Mouse (Mus musculus) kidney, postnatal 0 days (tissue): ENCODE measurements around the gene BC004004. TPM values are rescaled to one million over a fixed set of nuclear protein-coding genes. Genes with fewer than 3 reads are reported as not detected.

Experiments
- ATAC-seq: fragments of 200-750 bp; cut with Nextera tagmentation; replicated peaks from 2 replicates; pipeline ENCODE4 v1.8.0; 2017; ENCODE audit warnings: low read depth, moderate number of reproducible peaks, moderate TSS enrichment, moderate library complexity; ENCODE audit not compliant: low FRiP score
- DNase-seq: peaks from one replicate; pipeline ENCODE4 v3.0.0-alpha.2; 2016; ENCODE audit warnings: low spot score
- H3K27ac ChIP-seq: fragments of 300-500 bp; sonication (generic); 2 replicates; pipeline ENCODE4 v1.5.1; 2014; ENCODE audit warnings: mild to moderate bottlenecking
- H3K27me3 ChIP-seq: fragments of 300-500 bp; sonication (generic); 2 replicates; pipeline ENCODE4 v1.6.1; 2014; ENCODE audit warnings: low read length, mixed read lengths; ENCODE audit not compliant: insufficient read depth
- H3K36me3 ChIP-seq: fragments of 300-500 bp; sonication (generic); 2 replicates; pipeline ENCODE4 v1.6.1; 2014; ENCODE audit warnings: low read length, mixed read lengths; ENCODE audit not compliant: insufficient read depth
- H3K4me1 ChIP-seq: fragments of 300-500 bp; sonication (generic); replicated peaks from 2 replicates; pipeline ENCODE4 v1.6.1; 2014; ENCODE audit warnings: antibody characterized with exemption, low read length, mixed read lengths; ENCODE audit not compliant: insufficient read depth
- H3K4me2 ChIP-seq: fragments of 300-500 bp; sonication (generic); 2 replicates; pipeline ENCODE4 v1.6.1; 2014; ENCODE audit warnings: mild to moderate bottlenecking, low read length, moderate library complexity, mixed read lengths
- H3K4me3 ChIP-seq: fragments of 300-500 bp; sonication (generic); replicated peaks from 2 replicates; pipeline ENCODE4 v1.5.1; 2014; ENCODE audit warnings: low read depth, low read length
- H3K9ac ChIP-seq: fragments of 300-500 bp; sonication (generic); 2 replicates; pipeline ENCODE4 v1.6.1; 2014; ENCODE audit warnings: low read depth, low read length
- H3K9me3 ChIP-seq: fragments of 300-500 bp; sonication (generic); replicated peaks from 2 replicates; pipeline ENCODE4 v1.6.1; 2016; ENCODE audit warnings: low read length, inconsistent platforms, mixed read lengths
- CTCF ChIP-seq: IDR thresholded peaks from 2 replicates; pipeline ENCODE4 v1.5.1; 2016; ENCODE audit warnings: antibody characterized with exemption, low read depth, mild to moderate bottlenecking, moderate library complexity
- WGBS: fragments of 180-500 bp; shearing (Covaris S2); extraction: QIAGEN DNeasy Blood & Tissue Kit; methylation state at CpG from one replicate; pipeline ENCODE4 v1.1.7; 2014; 5-methylcytosine and 5-hydroxymethylcytosine counted together
- polyA plus RNA-seq: library from polyadenylated mRNA; unstranded; fragments of >200 nt; fragmentation: Nextera tagmentation; extraction: Ambion mirVana; gene quantifications from 2 replicates; pipeline ENCODE4 v1.2.1, GENCODE M21; 2015

BC004004 gene
- polyA plus RNA-seq, 1 experiment from 2014 or later = 131 TPM

DNA sequence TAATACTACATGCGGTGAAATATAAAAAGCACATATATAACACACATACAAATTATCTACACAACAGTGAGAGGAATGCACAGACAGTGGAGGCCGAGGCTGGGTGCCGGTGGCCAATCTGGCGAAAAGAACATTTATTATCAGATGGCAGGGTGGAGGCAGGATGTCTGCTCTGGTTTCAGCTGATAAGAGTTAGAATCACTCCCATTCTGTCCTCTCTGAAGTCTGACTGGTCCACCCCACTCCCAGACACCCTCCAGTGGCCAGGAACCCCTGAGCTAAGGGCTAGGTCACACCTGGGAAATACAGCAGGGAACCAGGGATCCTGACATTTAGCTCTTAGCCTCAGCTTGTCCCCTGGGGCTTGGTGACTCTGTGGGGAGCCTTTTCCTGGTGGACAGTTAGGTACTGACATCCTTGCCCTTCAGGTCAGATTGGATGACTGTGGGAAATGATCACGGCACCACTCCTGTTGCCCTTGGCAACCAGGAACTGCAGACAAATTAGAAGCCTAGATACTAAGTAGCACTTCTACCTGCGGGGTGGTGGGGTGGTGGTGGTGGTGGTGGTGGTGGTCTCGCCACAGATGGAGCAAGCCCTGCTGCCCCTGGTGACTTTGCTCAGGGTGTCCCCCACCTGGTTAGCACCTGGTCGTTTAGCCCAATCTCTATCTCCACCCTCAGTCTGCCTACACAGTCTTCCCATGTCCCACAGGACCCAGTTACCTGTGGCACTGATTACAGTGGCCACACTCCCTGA, 51.5 kb downstream of the BC004004 start:
- no peak overlapping the region for H3K4me2 ChIP-seq
- WGBS = 48% methylated on average over 8 of the region's 8 CpGs
- H3K9me3 ChIP-seq = no peaks in the 10 kb centered on the region
- no peaks in the 10 kb centered on the region for H3K27me3 ChIP-seq
- no peak overlapping the region for H3K9ac ChIP-seq
- H3K27ac ChIP-seq = no peak overlapping the region
- no peak for ATAC-seq
- no peaks in the 10 kb centered on the region for H3K36me3 ChIP-seq
- no peak for TF ChIP-seq CTCF
- no peak for DNase-seq
- H3K4me1 ChIP-seq = 0 out of 2 replicates have a peak, but pooled peaks cover 2% of the 10 kb centered on the region
- H3K4me3 ChIP-seq = no peak overlapping the region

- no peaks in the 10 kb centered on the region for H3K36me3 ChIP-seq
- DNase-seq (no peak), ATAC-seq (no peak; the same call in 1 of the 2 replicates)
- no peak for TF ChIP-seq CTCF
- H3K4me3 ChIP-seq = no peak overlapping the region
- no peak overlapping the region; the same call in 1 of the 2 replicates for H3K4me2 ChIP-seq
- H3K4me1 ChIP-seq = peaks cover 4% of the 10 kb centered on the region; the same call in 1 of the 2 replicates
- H3K27ac ChIP-seq = no peak overlapping the region
- H3K9me3 ChIP-seq = no peaks in the 10 kb centered on the region
- H3K9ac ChIP-seq = no peak overlapping the region
- H3K27me3 ChIP-seq = no peaks in the 10 kb centered on the region
- 40% methylated on average over 41 of the region's 41 CpGs for WGBS
These were observed 53.4 kb downstream of the BC004004 start for GRCm38 (mm10) chr17:29321765-29322602.

GRCm38 (mm10) chr17:29322603-29322962, 54.0 kb downstream of the BC004004 start:
- H3K27ac ChIP-seq = no peak overlapping the region
- no peaks in the 10 kb centered on the region for H3K36me3 ChIP-seq
- no peaks in the 10 kb centered on the region for H3K9me3 ChIP-seq
- 23% methylated on average over 18 of the region's 18 CpGs for whole genome bisulfite sequencing
- H3K4me1 ChIP-seq = peaks cover 4% of the 10 kb centered on the region; the same call in 1 of the 2 replicates
- H3K27me3 ChIP-seq = no peaks in the 10 kb centered on the region
- no peak overlapping the region for H3K9ac ChIP-seq
- ATAC-seq (peak; percentile 81), DNase-seq (peak; percentile 42)
- H3K4me3 ChIP-seq = no peak overlapping the region
- TF ChIP-seq CTCF = no peak
- H3K4me2 ChIP-seq = no peak overlapping the region; the same call in 1 of the 2 replicates

GRCm38 (mm10) chr17:29323625-29324024, 55.0 kb downstream of the BC004004 start:
- WGBS = 87% methylated on average over 3 of the region's 3 CpGs
- Histone ChIP-seq H3K4me3 (no peak overlapping the region), H3K27me3 (no peaks in the 10 kb centered on the region), H3K9me3 (no peaks in the 10 kb centered on the region), H3K4me1 (peaks cover 4% of the 10 kb centered on the region; the same call in 1 of the 2 replicates), H3K9ac (no peak overlapping the region), H3K27ac (no peak overlapping the region), H3K36me3 (no peaks in the 10 kb centered on the region), H3K4me2 (no peak overlapping the region)
- DNase-seq = no peak
- no peak for ATAC-seq
- no peak for TF ChIP-seq CTCF

DNA sequence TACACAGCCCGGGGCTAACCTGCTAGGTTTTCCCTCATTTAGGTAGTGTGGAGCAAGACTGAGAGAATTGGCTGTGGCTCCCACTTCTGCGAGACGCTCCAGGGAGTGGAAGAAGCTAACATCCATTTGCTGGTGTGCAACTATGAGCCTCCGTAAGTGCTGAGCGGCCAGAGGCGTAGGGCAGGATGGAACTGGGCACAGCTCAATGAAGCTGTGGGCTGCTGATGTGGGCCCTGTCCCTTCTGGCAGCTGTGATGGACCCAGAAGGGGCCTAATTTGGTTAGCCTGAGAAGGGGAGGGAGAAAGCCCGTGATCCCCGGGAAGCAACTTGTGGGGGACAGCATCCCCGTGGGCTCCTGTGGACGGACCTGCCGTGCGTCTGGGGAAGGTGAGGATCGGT, 57.2 kb downstream of the BC004004 start:
- Histone ChIP-seq H3K4me3 (no peak overlapping the region), H3K27ac (no peak overlapping the region), H3K9me3 (no peaks in the 10 kb centered on the region), H3K4me1 (peaks cover 4% of the 10 kb centered on the region; the same call in 1 of the 2 replicates), H3K36me3 (peaks cover 9% of the 10 kb centered on the region; the same call in 1 of the 2 replicates), H3K9ac (no peak overlapping the region), H3K27me3 (no peaks in the 10 kb centered on the region), H3K4me2 (no peak overlapping the region)
- TF ChIP-seq CTCF = no peak
- WGBS = 75% methylated on average over 13 of the region's 13 CpGs
- DNase-seq (no peak), ATAC-seq (no peak)
